ENCODE assay signal across 9 mouse cellular contexts in genomic region chr9:45221567-45221966, GRCm38 (mm10). TPM values are rescaled to one million over a fixed set of nuclear protein-coding genes. Genes with fewer than 3 reads are reported as not detected.
A peak's percentile ranks its signal among the peaks of the same experiment; 100 is the strongest.
DNase-seq lines count a peak whose midpoint lies in the region; ATAC-seq lines count a peak whose summit lies in the region.
"Had no signal": no experiment of that assay in that cellular context is flagged by ENCODE, and none has a peak within 500 bp of the region (broad histone marks: within the 10 kb centered on the region; RNA-seq: fewer than 3 reads in every experiment).

No protein-coding gene starts in this region.

- H3K9ac ChIP-seq in forebrain, embryonic 12.5 days = no peak overlapping the region
- H3K9ac ChIP-seq in hindbrain, embryonic 12.5 days = no peak overlapping the region

- no peak for ATAC-seq in forebrain, embryonic 12.5 days (ENCODE audit: low FRiP score)
- 0 out of 2 replicates have a peak, but pooled peaks have one; percentile 38 for ATAC-seq in hindbrain, embryonic 12.5 days (ENCODE audit: low FRiP score)
- ATAC-seq in megakaryocyte-erythroid progenitor cell, adult 5-6 weeks (replicated peaks; ENCODE audit: low FRiP score, low TSS enrichment, poor library complexity, severe bottlenecking) = peak; percentile 67; the same call in 1 of the 2 replicates

- no peaks in the 10 kb centered on the region for H3K36me3 ChIP-seq in forebrain, embryonic 10.5 days (replicated peaks)
- H3K36me3 ChIP-seq in forebrain, embryonic 12.5 days (replicated peaks) = no peaks in the 10 kb centered on the region
- H3K36me3 ChIP-seq in hindbrain, embryonic 12.5 days = no peaks in the 10 kb centered on the region

- 23% methylated on average over 6 of the region's 6 CpGs for WGBS in forebrain, embryonic 10.5 days
- 19% methylated on average over 6 of the region's 6 CpGs for WGBS in forebrain, embryonic 12.5 days
- 14% methylated on average over 6 of the region's 6 CpGs for WGBS in hindbrain, embryonic 12.5 days

- H3K4me3 ChIP-seq in forebrain, embryonic 10.5 days = no peak overlapping the region
- H3K4me3 ChIP-seq in forebrain, embryonic 12.5 days (replicated peaks) = no peak overlapping the region
- no peak overlapping the region for H3K4me3 ChIP-seq in hindbrain, embryonic 12.5 days

- H3K27ac ChIP-seq in forebrain, embryonic 10.5 days = no peak overlapping the region
- H3K27ac ChIP-seq in forebrain, embryonic 12.5 days = no peak overlapping the region
- H3K27ac ChIP-seq in hindbrain, embryonic 12.5 days = no peak overlapping the region

- peak; percentile 87 for DNase-seq in forebrain, embryonic 10.5 days (ENCODE audit: extremely low spot score, low spot score)
- DNase-seq in brain, adult 2 months (ENCODE audit: low read depth, low spot score) = peak; percentile 96
- DNase-seq in fibroblast of lung, adult 2 months (ENCODE audit: low read depth) = peak; percentile 41
- DNase-seq in left cerebral cortex, adult 11 months (ENCODE audit: low spot score) = peak; percentile 79
- peak; percentile 82 to 89 for DNase-seq in spleen, postnatal 36 days (ENCODE audit: low spot score in 2 of 2)

- no peaks in the 10 kb centered on the region for H3K9me3 ChIP-seq in forebrain, embryonic 10.5 days
- H3K9me3 ChIP-seq in forebrain, embryonic 12.5 days = no peaks in the 10 kb centered on the region
- H3K9me3 ChIP-seq in hindbrain, embryonic 12.5 days (replicated peaks) = no peaks in the 10 kb centered on the region

- no peaks in the 10 kb centered on the region for H3K27me3 ChIP-seq in forebrain, embryonic 10.5 days (ENCODE audit: poor library complexity, severe bottlenecking)
- no peaks in the 10 kb centered on the region for H3K27me3 ChIP-seq in forebrain, embryonic 12.5 days
- no peaks in the 10 kb centered on the region for H3K27me3 ChIP-seq in hindbrain, embryonic 12.5 days

- H3K4me2 ChIP-seq in forebrain, embryonic 12.5 days = no peak overlapping the region
- no peak overlapping the region for H3K4me2 ChIP-seq in hindbrain, embryonic 12.5 days (replicated peaks)

- H3K4me1 ChIP-seq in forebrain, embryonic 10.5 days = no peaks in the 10 kb centered on the region
- H3K4me1 ChIP-seq in forebrain, embryonic 12.5 days = no peaks in the 10 kb centered on the region
- no peaks in the 10 kb centered on the region for H3K4me1 ChIP-seq in hindbrain, embryonic 12.5 days

RNA-seq across cellular contexts. Expression of gene Tmprss4, which starts 17.7 kb away (rescaled TPM):
- 0.19 TPM in 1 of 2 replicates, not detected in the other for polyA plus RNA-seq in forebrain, embryonic 10.5 days (2016; fragmentation: Nextera tagmentation; extraction: Ambion mirVana)
- 0.11 and 0.47 TPM in 2 replicates for polyA plus RNA-seq in forebrain, embryonic 12.5 days (2016; fragmentation: Nextera tagmentation; extraction: Ambion mirVana)
- polyA plus RNA-seq in hindbrain, embryonic 12.5 days (2016; fragmentation: Nextera tagmentation; extraction: Ambion mirVana) = 0.18 and 0.21 TPM in 2 replicates
- not detected in 2 replicates for total RNA-seq in megakaryocyte-erythroid progenitor cell, adult 5-6 weeks (2014; fragmentation: Nextera tagmentation)
- not detected in 2 replicates for total RNA-seq in megakaryocyte-erythroid progenitor cell, adult 5-6 weeks (2017)
- polyA plus RNA-seq: C2C12 had no signal

RNA-seq across cellular contexts. Expression of gene BC049352, which starts 39.8 kb away (rescaled TPM):
- polyA plus RNA-seq in forebrain, embryonic 10.5 days (2016; fragmentation: Nextera tagmentation; extraction: Ambion mirVana) = not detected in 2 replicates
- 0.18 and 0.22 TPM in 2 replicates for polyA plus RNA-seq in forebrain, embryonic 12.5 days (2016; fragmentation: Nextera tagmentation; extraction: Ambion mirVana)
- 0.13 TPM in 1 of 2 replicates, not detected in the other for polyA plus RNA-seq in hindbrain, embryonic 12.5 days (2016; fragmentation: Nextera tagmentation; extraction: Ambion mirVana)
- total RNA-seq in megakaryocyte-erythroid progenitor cell, adult 5-6 weeks (2014; fragmentation: Nextera tagmentation) = not detected in 2 replicates
- not detected in 2 replicates for total RNA-seq in megakaryocyte-erythroid progenitor cell, adult 5-6 weeks (2017)
- polyA plus RNA-seq: C2C12 had no signal

RNA-seq across cellular contexts. Expression of gene Il10ra, which starts 47.4 kb away (rescaled TPM):
- polyA plus RNA-seq in forebrain, embryonic 10.5 days (2016; fragmentation: Nextera tagmentation; extraction: Ambion mirVana) = 0.42 and 0.50 TPM in 2 replicates
- 0.54 and 0.63 TPM in 2 replicates for polyA plus RNA-seq in forebrain, embryonic 12.5 days (2016; fragmentation: Nextera tagmentation; extraction: Ambion mirVana)
- 0.31 and 0.54 TPM in 2 replicates for polyA plus RNA-seq in hindbrain, embryonic 12.5 days (2016; fragmentation: Nextera tagmentation; extraction: Ambion mirVana)
- total RNA-seq in megakaryocyte-erythroid progenitor cell, adult 5-6 weeks (2014; fragmentation: Nextera tagmentation) = 0.12 and 2.7 TPM in 2 replicates
- 0.30 and 1.4 TPM in 2 replicates for total RNA-seq in megakaryocyte-erythroid progenitor cell, adult 5-6 weeks (2017)
- polyA plus RNA-seq: C2C12 had no signal

Comparison
In these comparisons a context has a peak if more than half of its experiments do, and no peak if none do; other contexts are left out.
1. DNase-seq: peak in every context shown above with its lines; median percentile 96 in brain, adult 2 months; 87 in forebrain, embryonic 10.5 days; 86 in spleen, postnatal 36 days; 79 in left cerebral cortex, adult 11 months; 41 in fibroblast of lung, adult 2 months.